Mouse (Mus musculus) MEL (cell line): ENCODE data around the gene Pyurf. TPM values are rescaled to one million over a fixed set of nuclear protein-coding genes. Genes with fewer than 3 reads are reported as not detected.

Source experiments
- DNase-seq: peaks from one replicate; pipeline ENCODE4 v3.0.0; 2011; ENCODE audit warnings: low read depth, low spot score
- H3K27ac ChIP-seq: 2 replicates; pipeline ENCODE4 v1.5.1; 2012; ENCODE audit warnings: low read depth, mild to moderate bottlenecking, control low read depth, low read length, moderate library complexity; ENCODE audit not compliant: control insufficient read depth
- H3K27me3 ChIP-seq, 2 experiments: fragments of 150-350 bp in 1 of 2; sonication (generic) in 1 of 2; 2 replicates each; pipeline ENCODE4 v1.6.1; 2012; ENCODE audit warnings: low read length in 2 of 2, mild to moderate bottlenecking in 2 of 2, improper control_type of control experiment in 1 of 2, moderate library complexity in 1 of 2; ENCODE audit not compliant: insufficient read depth in 2 of 2, control insufficient read depth in 1 of 2
- H3K36me3 ChIP-seq, 2 experiments: 2 replicates each; pipeline ENCODE4 v1.6.1; 2012 to 2014; ENCODE audit warnings: low read length in 2 of 2, improper control_type of control experiment in 1 of 2, inconsistent platforms in 1 of 2, mild to moderate bottlenecking in 1 of 2; ENCODE audit not compliant: insufficient read depth in 2 of 2, control insufficient read depth in 1 of 2
- H3K4me1 ChIP-seq, 2 experiments: fragments of 150-350 bp in 1 of 2; sonication (generic) in 1 of 2; 2 replicates each; pipeline ENCODE4 v1.6.1; 2012; ENCODE audit warnings: low read length in 2 of 2, improper control_type of control experiment in 1 of 2, mild to moderate bottlenecking in 1 of 2; ENCODE audit not compliant: insufficient read depth in 2 of 2, control insufficient read depth in 1 of 2
- H3K4me3 ChIP-seq, 2 experiments: fragments of 150-350 bp in 1 of 2; sonication (generic) in 1 of 2; 2 replicates each; pipeline ENCODE4 v1.5.1; 2012; ENCODE audit warnings: low read depth in 2 of 2, low read length in 2 of 2, mild to moderate bottlenecking in 2 of 2, moderate library complexity in 2 of 2, control low read depth in 1 of 2, improper control_type of control experiment in 1 of 2; ENCODE audit not compliant: control insufficient read depth in 1 of 2, insufficient read depth in 1 of 2
- H3K79me2 ChIP-seq: 2 replicates; pipeline ENCODE4 v1.6.1; 2012; ENCODE audit warnings: mild to moderate bottlenecking, low read length, moderate library complexity; ENCODE audit not compliant: control insufficient read depth, poor library complexity, insufficient read depth
- H3K9ac ChIP-seq: 2 replicates; pipeline ENCODE4 v1.6.1; 2012; ENCODE audit warnings: low read depth, mild to moderate bottlenecking, control low read depth, low read length, moderate library complexity; ENCODE audit not compliant: control insufficient read depth, poor library complexity, severe bottlenecking
- H3K9me3 ChIP-seq: fragments of 150-350 bp; sonication (generic); replicated peaks from 2 replicates; pipeline ENCODE4 v1.6.1; 2012; ENCODE audit warnings: mild to moderate bottlenecking, low read length, improper control_type of control experiment, moderate library complexity; ENCODE audit not compliant: insufficient read depth
- BHLHE40 ChIP-seq: IDR thresholded peaks from 2 replicates; pipeline ENCODE4 v1.6.1; 2012; ENCODE audit warnings: low read depth, mild to moderate bottlenecking, inconsistent platforms, low read length, improper control_type of control experiment, borderline replicate concordance
- CHD2 ChIP-seq: IDR thresholded peaks from 2 replicates; pipeline ENCODE4 v1.6.1; 2011; ENCODE audit warnings: low read length, improper control_type of control experiment
- CTCF ChIP-seq, 3 experiments: IDR thresholded peaks in 2 of 3; conservative IDR thresholded peaks in 1 of 3; 2 replicates each; pipeline ENCODE4 v1.5.1; 2011 to 2012; ENCODE audit warnings: low read length in 3 of 3, low read depth in 2 of 3, mild to moderate bottlenecking in 2 of 3, improper control_type of control experiment in 1 of 3, inconsistent platforms in 1 of 3, mixed read lengths in 1 of 3, moderate library complexity in 1 of 3; ENCODE audit not compliant: control insufficient read depth in 1 of 3, insufficient read depth in 1 of 3, poor library complexity in 1 of 3, severe bottlenecking in 1 of 3
- ELF1 ChIP-seq: IDR thresholded peaks from 2 replicates; pipeline ENCODE4 v1.6.1; 2014; ENCODE audit warnings: low read depth, mild to moderate bottlenecking, inconsistent platforms, low read length, improper control_type of control experiment, moderate library complexity
- EP300 ChIP-seq, 2 experiments: IDR thresholded peaks; 2 replicates each; pipeline ENCODE4 v1.6.1; 2011; ENCODE audit warnings: improper control_type of control experiment in 2 of 2, low read length in 2 of 2, low read depth in 1 of 2, mild to moderate bottlenecking in 1 of 2
- GATA1 ChIP-seq: IDR thresholded peaks from 2 replicates; pipeline ENCODE4 v1.6.1; 2011; ENCODE audit warnings: low read depth, low read length, improper control_type of control experiment
- HCFC1 ChIP-seq: IDR thresholded peaks from 2 replicates; pipeline ENCODE4 v1.6.1; 2012; ENCODE audit warnings: low read depth, mild to moderate bottlenecking, inconsistent platforms, low read length, improper control_type of control experiment, moderate library complexity
- JUND ChIP-seq: IDR thresholded peaks from 2 replicates; pipeline ENCODE4 v1.6.1; 2011; ENCODE audit warnings: low read depth, mild to moderate bottlenecking, improper control_type of control experiment, low read length
- MAX ChIP-seq: IDR thresholded peaks from 2 replicates; pipeline ENCODE4 v1.6.1; 2011; ENCODE audit warnings: low read length, improper control_type of control experiment
- MAZ ChIP-seq: IDR thresholded peaks from 2 replicates; pipeline ENCODE4 v1.6.1; 2012; ENCODE audit warnings: low read depth, mild to moderate bottlenecking, inconsistent platforms, low read length, improper control_type of control experiment
- MEF2A ChIP-seq: IDR thresholded peaks from 2 replicates; pipeline ENCODE4 v1.6.1; 2014; ENCODE audit warnings: low read depth, mild to moderate bottlenecking, inconsistent platforms, low read length, improper control_type of control experiment; ENCODE audit not compliant: poor library complexity, insufficient replicate concordance, severe bottlenecking; ENCODE audit errors: extremely low read depth
- NRF1 ChIP-seq: IDR thresholded peaks from 2 replicates; pipeline ENCODE4 v1.6.1; 2014; ENCODE audit warnings: low read depth, mild to moderate bottlenecking, inconsistent platforms, low read length, improper control_type of control experiment, moderate library complexity; ENCODE audit not compliant: poor library complexity, insufficient read depth, severe bottlenecking
- POLR2A ChIP-seq, 2 experiments: IDR thresholded peaks; 2 replicates each; pipeline ENCODE4 v1.6.1; 2011 to 2012; ENCODE audit warnings: low read length in 2 of 2, mild to moderate bottlenecking in 2 of 2, control low read depth in 1 of 2, improper control_type of control experiment in 1 of 2, low read depth in 1 of 2, moderate library complexity in 1 of 2; ENCODE audit not compliant: control insufficient read depth in 1 of 2, insufficient read depth in 1 of 2, poor library complexity in 1 of 2
- RCOR1 ChIP-seq: IDR thresholded peaks from 2 replicates; pipeline ENCODE4 v1.6.1; 2012; ENCODE audit warnings: low read depth, mild to moderate bottlenecking, inconsistent platforms, low read length, improper control_type of control experiment
- SMC3 ChIP-seq: IDR thresholded peaks from 2 replicates; pipeline ENCODE4 v1.6.1; 2011; ENCODE audit warnings: low read depth, low read length, improper control_type of control experiment
- TAL1 ChIP-seq: IDR thresholded peaks from 2 replicates; pipeline ENCODE4 v1.6.1; 2012; ENCODE audit warnings: mild to moderate bottlenecking, inconsistent platforms, low read length, moderate library complexity, mixed read lengths
- TBP ChIP-seq: IDR thresholded peaks from 2 replicates; pipeline ENCODE4 v1.8.0; 2011; ENCODE audit warnings: low read depth, low read length, improper control_type of control experiment
- UBTF ChIP-seq: IDR thresholded peaks from 2 replicates; pipeline ENCODE4 v1.6.1; 2012; ENCODE audit warnings: low read depth, mild to moderate bottlenecking, inconsistent platforms, low read length, improper control_type of control experiment, moderate library complexity, borderline replicate concordance; ENCODE audit not compliant: insufficient read depth
- ZKSCAN1 ChIP-seq: IDR thresholded peaks from 2 replicates; pipeline ENCODE4 v1.6.1; 2012; ENCODE audit warnings: low read depth, mild to moderate bottlenecking, inconsistent platforms, low read length, improper control_type of control experiment, moderate library complexity
- ZMIZ1 ChIP-seq: IDR thresholded peaks from 2 replicates; pipeline ENCODE4 v1.6.1; 2012; ENCODE audit warnings: low read depth, mild to moderate bottlenecking, inconsistent platforms, low read length, improper control_type of control experiment, moderate library complexity
- polyA plus RNA-seq, 2 experiments: library from polyadenylated mRNA; stranded (reverse) in 1 of 2; unstranded in 1 of 2; fragments of >175 nt in 1 of 2; fragments of >200 nt in 1 of 2; gene quantifications; 2 replicates each; pipeline versions ENCODE4 v1.2.1 to v1.2.4; 2012; ENCODE audit warnings: low replicate concordance in 2 of 2, low read depth in 1 of 2; ENCODE audit not compliant: insufficient read length in 2 of 2, insufficient read depth in 1 of 2, missing spikeins in 1 of 2
- total RNA-seq: library from RNA; depleted of rRNA; stranded (reverse); fragments of 300-350 nt; gene quantifications from 2 replicates; pipeline ENCODE4 v1.2.3, GENCODE M21; 2012

Gene Pyurf
- total and polyA plus RNA-seq, 3 experiments, result 2.9 to 3.3 TPM; not detected in 1

DNA sequence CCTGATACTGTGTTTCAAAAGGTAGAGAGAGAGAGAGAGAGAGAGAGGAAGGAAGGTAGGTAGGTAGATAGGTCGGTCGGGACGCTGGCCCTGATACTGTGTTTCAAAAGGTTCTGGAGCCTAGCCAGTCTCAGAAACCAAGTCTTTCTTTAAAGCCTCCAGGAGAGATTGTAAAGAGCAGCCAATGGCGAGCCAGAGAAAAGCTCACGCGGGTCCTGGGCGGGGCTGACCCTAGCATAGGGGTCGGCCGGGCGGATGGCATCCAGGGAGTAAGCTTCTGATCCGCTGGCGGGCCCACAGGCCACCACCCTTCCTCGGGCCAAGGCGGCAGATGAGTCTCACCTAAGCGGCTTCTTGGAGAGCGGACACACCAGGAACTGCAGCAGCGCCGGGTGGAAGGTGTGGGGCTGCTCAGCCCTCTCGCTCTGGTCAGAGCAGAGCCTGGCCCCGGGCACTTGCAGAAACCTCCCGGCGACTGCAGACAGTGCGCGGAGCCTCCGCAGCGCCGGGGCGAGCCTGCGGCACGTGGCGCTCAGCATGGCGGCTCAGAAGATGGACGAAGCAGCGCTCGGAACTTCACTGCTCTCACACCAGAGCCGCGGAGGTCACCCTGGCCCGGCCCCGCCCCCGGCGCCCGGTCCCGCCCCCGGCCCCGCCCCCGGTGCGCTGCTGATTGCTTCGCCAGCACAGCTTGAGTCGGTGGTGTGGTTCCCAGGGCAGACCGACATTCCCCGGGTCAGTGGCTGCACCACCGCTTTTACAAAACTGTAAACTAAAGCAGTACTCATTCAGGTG, at the start of gene Pyurf (continued):
- no peak for TF ChIP-seq BHLHE40
- TF ChIP-seq MAX, result peak; percentile 50; the same call in 1 of the 2 replicates
- peak; percentile 48; the same call in 1 of the 2 replicates for TF ChIP-seq NRF1
- TF ChIP-seq ELF1, result no peak

DNA sequence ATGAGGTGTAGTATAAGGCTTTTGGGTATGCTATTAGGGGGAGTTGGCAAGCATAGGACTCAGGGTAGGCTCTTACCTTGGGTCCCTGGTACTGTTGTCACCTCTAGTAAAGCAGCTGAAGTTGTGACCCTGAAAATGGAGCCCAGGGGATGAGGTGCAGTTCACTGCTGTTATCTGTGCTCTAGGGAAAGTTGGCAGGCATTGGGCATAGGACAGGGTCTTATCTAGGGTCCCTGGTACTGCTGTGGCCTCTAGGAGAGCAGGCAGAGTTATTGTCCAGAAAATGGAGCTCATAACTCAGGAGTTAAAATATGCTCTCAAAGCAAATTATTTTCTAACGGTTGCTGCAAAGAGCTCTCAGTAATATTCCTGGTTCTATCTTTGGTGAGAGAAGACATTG, 29.5 kb upstream of the Pyurf start:
- H3K4me1 ChIP-seq, result peaks cover 2 to 5% of the 10 kb centered on the region in 2 experiments; a peak in 2 of 4 replicates
- H3K27me3 ChIP-seq, result no peaks in the 10 kb centered on the region
- H3K36me3 ChIP-seq, result peaks cover 2 to 6% of the 10 kb centered on the region in 2 experiments
- H3K4me3 ChIP-seq, result no peak overlapping the region
- no peak for TF ChIP-seq MAX
- TF ChIP-seq SMC3, result no peak
- peak; percentile 25; the same call in 1 of the 2 replicates for TF ChIP-seq GATA1
- no peak for TF ChIP-seq CTCF (IDR thresholded peaks at IDR 0.05 in 2 of 3, conservative IDR thresholded peaks at IDR 0.05 in 1 of 3; ENCODE audit: control insufficient read depth in 1 of 3, insufficient read depth in 1 of 3, low read depth in 2 of 3, low read length in 3 of 3, poor library complexity in 1 of 3, severe bottlenecking in 1 of 3)
- no peak for TF ChIP-seq ZMIZ1
- 0 out of 4 replicates have a peak, but pooled peaks of 1 of the 2 experiments have one; percentile 28 for TF ChIP-seq EP300 (IDR thresholded peaks at IDR 0.05; ENCODE audit: low read depth in 1 of 2, low read length in 2 of 2)
- TF ChIP-seq JUND, result no peak
- no peak for TF ChIP-seq MAZ
- no peak for TF ChIP-seq TAL1
- no peak for DNase-seq
- H3K9me3 ChIP-seq, result no peaks in the 10 kb centered on the region
- H3K27ac ChIP-seq, result no peak overlapping the region
- no peak overlapping the region for H3K9ac ChIP-seq
- H3K79me2 ChIP-seq, result 0 out of 2 replicates have a peak, but pooled peaks cover 1% of the 10 kb centered on the region

DNA sequence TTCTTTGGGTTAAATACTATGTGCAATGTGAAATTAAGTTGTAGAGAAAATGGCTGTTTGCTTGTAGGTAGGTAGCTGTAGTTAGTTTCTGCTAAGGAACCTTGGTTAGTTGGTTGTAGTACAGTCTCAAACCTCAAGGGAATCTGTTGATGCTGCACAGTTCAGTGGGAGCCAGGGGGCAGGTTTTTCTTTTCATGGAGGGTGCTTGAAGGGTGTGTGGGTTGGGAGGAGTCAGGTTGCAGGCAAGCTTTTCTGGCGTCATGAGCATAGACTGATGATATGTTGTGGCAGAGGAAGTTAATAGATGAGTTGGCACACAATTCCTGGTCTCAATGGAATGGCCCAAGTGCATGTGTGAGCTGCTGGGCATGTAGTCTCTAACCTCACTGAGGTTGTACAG, 19.8 kb upstream of the Pyurf start:
- Histone ChIP-seq H3K27ac (no peak overlapping the region), H3K4me3 (no peak overlapping the region), H3K27me3 (no peaks in the 10 kb centered on the region), H3K4me1 (peaks cover 6 to 9% of the 10 kb centered on the region in 2 experiments; a peak in 3 of 4 replicates), H3K9ac (no peak overlapping the region), H3K36me3 (no peaks in the 10 kb centered on the region; a peak in 3 of 4 replicates), H3K9me3 (no peaks in the 10 kb centered on the region), H3K79me2 (no peaks in the 10 kb centered on the region; the same call in 1 of the 2 replicates)
- DNase-seq, result peak; percentile 35
- TF ChIP-seq TAL1 (no peak), TBP (no peak), CHD2 (no peak), MAX (no peak), POLR2A (IDR thresholded peaks at IDR 0.05; ENCODE audit: control insufficient read depth in 1 of 2, insufficient read depth in 1 of 2, low read depth in 1 of 2, low read length in 2 of 2, poor library complexity in 1 of 2) (no peak), MEF2A (no peak), RCOR1 (no peak), HCFC1 (no peak), UBTF (no peak), GATA1 (no peak), ZKSCAN1 (no peak), SMC3 (no peak), JUND (no peak)
